Mouse (Mus musculus) MEL (cell line): Measurements from ENCODE around the gene Gm26602. TPM values are rescaled to one million over a fixed set of nuclear protein-coding genes. Genes with fewer than 3 reads are reported as not detected.
A peak's percentile ranks its signal among the peaks of the same experiment; 100 is the strongest.

Experiments
- DNase-seq: peaks from one replicate; pipeline ENCODE4 v3.0.0; 2011; ENCODE audit warnings: low read depth, low spot score
- H3K27ac ChIP-seq: 2 replicates; pipeline ENCODE4 v1.5.1; 2012; ENCODE audit warnings: low read depth, mild to moderate bottlenecking, control low read depth, low read length, moderate library complexity; ENCODE audit not compliant: control insufficient read depth
- H3K27me3 ChIP-seq, 2 experiments: fragments of 150-350 bp in 1 of 2; sonication (generic) in 1 of 2; 2 replicates each; pipeline ENCODE4 v1.6.1; 2012; ENCODE audit warnings: low read length in 2 of 2, mild to moderate bottlenecking in 2 of 2, improper control_type of control experiment in 1 of 2, moderate library complexity in 1 of 2; ENCODE audit not compliant: insufficient read depth in 2 of 2, control insufficient read depth in 1 of 2
- H3K36me3 ChIP-seq, 2 experiments: 2 replicates each; pipeline ENCODE4 v1.6.1; 2012 to 2014; ENCODE audit warnings: low read length in 2 of 2, improper control_type of control experiment in 1 of 2, inconsistent platforms in 1 of 2, mild to moderate bottlenecking in 1 of 2; ENCODE audit not compliant: insufficient read depth in 2 of 2, control insufficient read depth in 1 of 2
- H3K4me1 ChIP-seq, 2 experiments: fragments of 150-350 bp in 1 of 2; sonication (generic) in 1 of 2; 2 replicates each; pipeline ENCODE4 v1.6.1; 2012; ENCODE audit warnings: low read length in 2 of 2, improper control_type of control experiment in 1 of 2, mild to moderate bottlenecking in 1 of 2; ENCODE audit not compliant: insufficient read depth in 2 of 2, control insufficient read depth in 1 of 2
- H3K4me3 ChIP-seq, 2 experiments: fragments of 150-350 bp in 1 of 2; sonication (generic) in 1 of 2; 2 replicates each; pipeline ENCODE4 v1.5.1; 2012; ENCODE audit warnings: low read depth in 2 of 2, low read length in 2 of 2, mild to moderate bottlenecking in 2 of 2, moderate library complexity in 2 of 2, control low read depth in 1 of 2, improper control_type of control experiment in 1 of 2; ENCODE audit not compliant: control insufficient read depth in 1 of 2, insufficient read depth in 1 of 2
- H3K79me2 ChIP-seq: 2 replicates; pipeline ENCODE4 v1.6.1; 2012; ENCODE audit warnings: mild to moderate bottlenecking, low read length, moderate library complexity; ENCODE audit not compliant: control insufficient read depth, poor library complexity, insufficient read depth
- H3K9ac ChIP-seq: 2 replicates; pipeline ENCODE4 v1.6.1; 2012; ENCODE audit warnings: low read depth, mild to moderate bottlenecking, control low read depth, low read length, moderate library complexity; ENCODE audit not compliant: control insufficient read depth, poor library complexity, severe bottlenecking
- H3K9me3 ChIP-seq: fragments of 150-350 bp; sonication (generic); replicated peaks from 2 replicates; pipeline ENCODE4 v1.6.1; 2012; ENCODE audit warnings: mild to moderate bottlenecking, low read length, improper control_type of control experiment, moderate library complexity; ENCODE audit not compliant: insufficient read depth
- BHLHE40 ChIP-seq: IDR thresholded peaks from 2 replicates; pipeline ENCODE4 v1.6.1; 2012; ENCODE audit warnings: low read depth, mild to moderate bottlenecking, inconsistent platforms, low read length, improper control_type of control experiment, borderline replicate concordance
- CHD1 ChIP-seq: IDR thresholded peaks from 2 replicates; pipeline ENCODE4 v1.6.1; 2012; ENCODE audit warnings: low read depth, mild to moderate bottlenecking, inconsistent platforms, low read length, improper control_type of control experiment
- CHD2 ChIP-seq: IDR thresholded peaks from 2 replicates; pipeline ENCODE4 v1.6.1; 2011; ENCODE audit warnings: low read length, improper control_type of control experiment
- E2F4 ChIP-seq: IDR thresholded peaks from 2 replicates; pipeline ENCODE4 v1.6.1; 2011; ENCODE audit warnings: low read depth, low read length, improper control_type of control experiment, borderline replicate concordance
- ELF1 ChIP-seq: IDR thresholded peaks from 2 replicates; pipeline ENCODE4 v1.6.1; 2014; ENCODE audit warnings: low read depth, mild to moderate bottlenecking, inconsistent platforms, low read length, improper control_type of control experiment, moderate library complexity
- EP300 ChIP-seq, 2 experiments: IDR thresholded peaks; 2 replicates each; pipeline ENCODE4 v1.6.1; 2011; ENCODE audit warnings: improper control_type of control experiment in 2 of 2, low read length in 2 of 2, low read depth in 1 of 2, mild to moderate bottlenecking in 1 of 2
- ETS1 ChIP-seq: IDR thresholded peaks from 2 replicates; pipeline ENCODE4 v1.6.1; 2012; ENCODE audit warnings: low read depth, mild to moderate bottlenecking, inconsistent platforms, low read length, improper control_type of control experiment, moderate library complexity
- GABPA ChIP-seq: IDR thresholded peaks from 2 replicates; pipeline ENCODE4 v1.6.1; 2012; ENCODE audit warnings: low read depth, mild to moderate bottlenecking, inconsistent platforms, low read length, improper control_type of control experiment, moderate library complexity
- GATA1 ChIP-seq: IDR thresholded peaks from 2 replicates; pipeline ENCODE4 v1.6.1; 2011; ENCODE audit warnings: low read depth, low read length, improper control_type of control experiment
- JUND ChIP-seq: IDR thresholded peaks from 2 replicates; pipeline ENCODE4 v1.6.1; 2011; ENCODE audit warnings: low read depth, mild to moderate bottlenecking, improper control_type of control experiment, low read length
- KAT2A ChIP-seq: conservative IDR thresholded peaks from 2 replicates; pipeline ENCODE4 v1.6.1; 2012; ENCODE audit warnings: low read depth, low read length, improper control_type of control experiment, inconsistent platforms
- MAFK ChIP-seq: IDR thresholded peaks from 2 replicates; pipeline ENCODE4 v1.6.1; 2011; ENCODE audit warnings: low read depth, mild to moderate bottlenecking, low read length, improper control_type of control experiment, borderline replicate concordance
- MAX ChIP-seq: IDR thresholded peaks from 2 replicates; pipeline ENCODE4 v1.6.1; 2011; ENCODE audit warnings: low read length, improper control_type of control experiment
- MAZ ChIP-seq: IDR thresholded peaks from 2 replicates; pipeline ENCODE4 v1.6.1; 2012; ENCODE audit warnings: low read depth, mild to moderate bottlenecking, inconsistent platforms, low read length, improper control_type of control experiment
- MEF2A ChIP-seq: IDR thresholded peaks from 2 replicates; pipeline ENCODE4 v1.6.1; 2014; ENCODE audit warnings: low read depth, mild to moderate bottlenecking, inconsistent platforms, low read length, improper control_type of control experiment; ENCODE audit not compliant: poor library complexity, insufficient replicate concordance, severe bottlenecking; ENCODE audit errors: extremely low read depth
- MXI1 ChIP-seq: IDR thresholded peaks from 2 replicates; pipeline ENCODE4 v1.6.1; 2011; ENCODE audit warnings: mild to moderate bottlenecking, low read depth, low read length, improper control_type of control experiment
- MYB ChIP-seq: IDR thresholded peaks from 2 replicates; pipeline ENCODE4 v1.6.1; 2011; ENCODE audit warnings: mild to moderate bottlenecking, low read depth, low read length, improper control_type of control experiment
- MYC ChIP-seq: IDR thresholded peaks from 2 replicates; pipeline ENCODE4 v1.6.1; 2011; ENCODE audit warnings: low read depth, mild to moderate bottlenecking, low read length, improper control_type of control experiment, moderate library complexity
- NELFE ChIP-seq: IDR thresholded peaks from 2 replicates; pipeline ENCODE4 v1.6.1; 2011; ENCODE audit warnings: low read depth, low read length, improper control_type of control experiment
- NRF1 ChIP-seq: IDR thresholded peaks from 2 replicates; pipeline ENCODE4 v1.6.1; 2014; ENCODE audit warnings: low read depth, mild to moderate bottlenecking, inconsistent platforms, low read length, improper control_type of control experiment, moderate library complexity; ENCODE audit not compliant: poor library complexity, insufficient read depth, severe bottlenecking
- POLR2AphosphoS2 ChIP-seq: IDR thresholded peaks from 2 replicates; pipeline ENCODE4 v1.6.1; 2011; ENCODE audit warnings: low read length, improper control_type of control experiment
- POLR2AphosphoS5 ChIP-seq: IDR thresholded peaks from 2 replicates; pipeline ENCODE4 v1.6.1; 2012; ENCODE audit warnings: low read depth, borderline replicate concordance, mild to moderate bottlenecking, inconsistent platforms, low read length, moderate library complexity, mixed read lengths
- RAD21 ChIP-seq: IDR thresholded peaks from 2 replicates; pipeline ENCODE4 v1.6.1; 2011; ENCODE audit warnings: mild to moderate bottlenecking, low read depth, low read length, improper control_type of control experiment
- RCOR1 ChIP-seq: IDR thresholded peaks from 2 replicates; pipeline ENCODE4 v1.6.1; 2012; ENCODE audit warnings: low read depth, mild to moderate bottlenecking, inconsistent platforms, low read length, improper control_type of control experiment
- SIN3A ChIP-seq: IDR thresholded peaks from 2 replicates; pipeline ENCODE4 v1.6.1; 2012; ENCODE audit warnings: low read length, improper control_type of control experiment, inconsistent platforms
- SMC3 ChIP-seq: IDR thresholded peaks from 2 replicates; pipeline ENCODE4 v1.6.1; 2011; ENCODE audit warnings: low read depth, low read length, improper control_type of control experiment
- TAL1 ChIP-seq: IDR thresholded peaks from 2 replicates; pipeline ENCODE4 v1.6.1; 2012; ENCODE audit warnings: mild to moderate bottlenecking, inconsistent platforms, low read length, moderate library complexity, mixed read lengths
- TBP ChIP-seq: IDR thresholded peaks from 2 replicates; pipeline ENCODE4 v1.8.0; 2011; ENCODE audit warnings: low read depth, low read length, improper control_type of control experiment
- TCF12 ChIP-seq: IDR thresholded peaks from 2 replicates; pipeline ENCODE4 v1.6.1; 2014; ENCODE audit warnings: low read depth, mild to moderate bottlenecking, inconsistent platforms, low read length, improper control_type of control experiment, moderate library complexity
- UBTF ChIP-seq: IDR thresholded peaks from 2 replicates; pipeline ENCODE4 v1.6.1; 2012; ENCODE audit warnings: low read depth, mild to moderate bottlenecking, inconsistent platforms, low read length, improper control_type of control experiment, moderate library complexity, borderline replicate concordance; ENCODE audit not compliant: insufficient read depth
- USF1 ChIP-seq: IDR thresholded peaks from 2 replicates; pipeline ENCODE4 v1.6.1; 2014; ENCODE audit warnings: low read depth, mild to moderate bottlenecking, inconsistent platforms, low read length, improper control_type of control experiment, moderate library complexity
- USF2 ChIP-seq, 2 experiments: IDR thresholded peaks; 2 replicates each; pipeline ENCODE4 v1.6.1; 2011 to 2012; ENCODE audit warnings: improper control_type of control experiment in 2 of 2, low read length in 2 of 2, borderline replicate concordance in 1 of 2, inconsistent platforms in 1 of 2, low read depth in 1 of 2, mild to moderate bottlenecking in 1 of 2; ENCODE audit not compliant: insufficient read depth in 1 of 2
- ZC3H11A ChIP-seq: IDR thresholded peaks from 2 replicates; pipeline ENCODE4 v1.6.1; 2012; ENCODE audit warnings: low read depth, mild to moderate bottlenecking, inconsistent platforms, low read length, improper control_type of control experiment
- ZKSCAN1 ChIP-seq: IDR thresholded peaks from 2 replicates; pipeline ENCODE4 v1.6.1; 2012; ENCODE audit warnings: low read depth, mild to moderate bottlenecking, inconsistent platforms, low read length, improper control_type of control experiment, moderate library complexity
- ZMIZ1 ChIP-seq: IDR thresholded peaks from 2 replicates; pipeline ENCODE4 v1.6.1; 2012; ENCODE audit warnings: low read depth, mild to moderate bottlenecking, inconsistent platforms, low read length, improper control_type of control experiment, moderate library complexity
- ZNF384 ChIP-seq: IDR thresholded peaks from 2 replicates; pipeline ENCODE4 v1.6.1; 2012; ENCODE audit warnings: low read depth, mild to moderate bottlenecking, inconsistent platforms, low read length, improper control_type of control experiment
- polyA plus RNA-seq, 2 experiments: library from polyadenylated mRNA; stranded (reverse) in 1 of 2; unstranded in 1 of 2; fragments of >175 nt in 1 of 2; fragments of >200 nt in 1 of 2; gene quantifications; 2 replicates each; pipeline versions ENCODE4 v1.2.1 to v1.2.4; 2012; ENCODE audit warnings: low replicate concordance in 2 of 2, low read depth in 1 of 2; ENCODE audit not compliant: insufficient read length in 2 of 2, insufficient read depth in 1 of 2, missing spikeins in 1 of 2
- total RNA-seq: library from RNA; depleted of rRNA; stranded (reverse); fragments of 300-350 nt; gene quantifications from 2 replicates; pipeline ENCODE4 v1.2.3, GENCODE M21; 2012

The Gm26602 gene
- total and polyA plus RNA-seq, 3 experiments: 4.5 to 10.2 TPM; not detected in 1

DNA sequence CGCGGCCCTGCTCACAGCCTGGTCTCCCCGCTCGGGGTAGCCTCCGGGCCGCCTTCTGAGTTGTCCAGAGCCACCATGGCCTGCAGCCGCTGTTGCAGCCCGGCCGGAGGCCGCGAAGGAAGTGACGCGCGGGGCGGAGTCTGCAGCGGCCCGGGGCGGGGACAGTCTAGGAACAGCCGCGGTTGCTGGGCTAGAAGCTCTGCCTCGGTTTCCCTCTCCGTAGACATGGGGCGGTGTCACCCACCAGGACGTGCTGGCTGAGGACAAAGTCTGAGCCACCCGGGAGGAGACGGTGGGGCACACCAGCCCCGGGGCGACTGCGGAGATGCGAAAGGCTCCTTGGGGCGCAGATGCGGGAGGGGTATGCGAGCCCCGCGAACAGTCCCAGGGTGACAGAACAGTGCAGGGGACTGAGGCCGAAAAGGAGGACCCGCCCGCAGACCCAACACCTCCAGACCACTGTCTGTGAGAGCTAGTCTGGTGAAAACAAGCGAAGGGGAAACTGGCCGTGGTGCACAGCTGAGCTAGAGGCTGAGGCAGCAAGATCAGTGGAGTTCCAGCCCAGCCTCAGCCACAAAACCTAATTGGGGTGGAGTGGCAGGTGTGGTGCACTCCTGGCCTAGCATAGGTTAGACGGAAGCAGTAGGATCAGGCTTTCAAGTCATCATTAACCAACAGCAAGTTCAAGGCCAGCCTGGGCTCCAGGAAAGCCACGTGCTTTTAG lies 6.3 kb downstream of the Gm26602 start, which contains the start of gene Kiss1r:
Kiss1r (plus strand) TSS at position 164 of the 724 bp plus-strand sequence.
- Histone ChIP-seq H3K4me1 (peaks cover 15 to 23% of the 10 kb centered on the region in 2 experiments), H3K27ac (peak within 1 kb of the TSS; percentile 24), H3K27me3 (no peaks in the 10 kb centered on the region)
- TF ChIP-seq MYC: no peak
- no peak for TF ChIP-seq POLR2AphosphoS5
- no peak for TF ChIP-seq CHD1
- peak; percentile 32; the same call in 1 of the 2 replicates for TF ChIP-seq ELF1
- peak; percentile 58 for TF ChIP-seq MXI1
- 0 out of 2 replicates have a peak, but pooled peaks have one; percentile 17 for TF ChIP-seq TBP
- no peak for TF ChIP-seq JUND
- peak; percentile 89 for TF ChIP-seq ZMIZ1
- no peak for TF ChIP-seq USF1
- no peak for TF ChIP-seq TAL1
- TF ChIP-seq GATA1: no peak
- TF ChIP-seq EP300 (IDR thresholded peaks at IDR 0.05; ENCODE audit: low read depth in 1 of 2, low read length in 2 of 2): no peak
- TF ChIP-seq MAX: peak; percentile 44; the same call in 1 of the 2 replicates
- TF ChIP-seq ZC3H11A: no peak
- 0 out of 2 replicates have a peak, but pooled peaks have one; percentile 70 for TF ChIP-seq UBTF
- TF ChIP-seq MAFK: no peak
- no peak for TF ChIP-seq SMC3
- no peak; the same call in 1 of the 2 replicates for TF ChIP-seq MAZ
- TF ChIP-seq SIN3A: peak; percentile 79
- TF ChIP-seq MYB: no peak
- no peak for TF ChIP-seq USF2 (IDR thresholded peaks at IDR 0.05; ENCODE audit: borderline replicate concordance in 1 of 2, insufficient read depth in 1 of 2, low read depth in 1 of 2, low read length in 2 of 2)
- TF ChIP-seq E2F4: no peak
- TF ChIP-seq RCOR1: no peak
- TF ChIP-seq GABPA: no peak
- TF ChIP-seq ETS1: 0 out of 2 replicates have a peak, but pooled peaks have one; percentile 5
- no peak for TF ChIP-seq KAT2A
- TF ChIP-seq CHD2: no peak
- TF ChIP-seq RAD21: no peak
- peak; percentile 92 for TF ChIP-seq NELFE
- TF ChIP-seq MEF2A: no peak
- peak; percentile 66; the same call in 1 of the 2 replicates for TF ChIP-seq TCF12
- peak; percentile 92 for TF ChIP-seq POLR2AphosphoS2
- no peak for TF ChIP-seq NRF1
- no peak for TF ChIP-seq ZKSCAN1
- TF ChIP-seq BHLHE40: no peak
- no peak for TF ChIP-seq ZNF384

More for the DNA sequence above, 6.3 kb downstream of the Gm26602 start, which contains the start of gene Kiss1r:
- no peaks in the 10 kb centered on the region for H3K9me3 ChIP-seq
- peaks cover 0 to 7% of the 10 kb centered on the region in 2 experiments; a peak in 2 of 4 replicates for H3K36me3 ChIP-seq
- H3K9ac ChIP-seq: peak within 1 kb of the TSS; percentile 80
- H3K4me3 ChIP-seq: peak within 1 kb of the TSS; percentile 76 to 99
- DNase-seq: peak; percentile 79
- peaks cover 21% of the 10 kb centered on the region for H3K79me2 ChIP-seq
